Mouse (Mus musculus) liver, embryonic 14.5 days (tissue): Measurements from ENCODE around the gene Crisp4. TPM values are rescaled to one million over a fixed set of nuclear protein-coding genes. Genes with fewer than 3 reads are reported as not detected.

Experiments used
- ATAC-seq: fragments of 200-750 bp; cut with Nextera tagmentation; 2 replicates; pipeline ENCODE4 v1.8.0; 2017; ENCODE audit warnings: moderate number of reproducible peaks, mild to moderate bottlenecking, moderate library complexity; ENCODE audit not compliant: insufficient read depth
- DNase-seq, 3 experiments: peaks; one replicate each; pipeline ENCODE4 v3.0.0-alpha.2; 2012 to 2013; ENCODE audit warnings: low read depth in 3 of 3, low spot score in 3 of 3
- H3K27ac ChIP-seq: fragments of 300-500 bp; sonication (generic); 2 replicates; pipeline ENCODE4 v1.5.1; 2014; ENCODE audit warnings: moderate library complexity, mild to moderate bottlenecking, control low read depth, inconsistent platforms
- H3K27me3 ChIP-seq: fragments of 300-500 bp; sonication (generic); 2 replicates; pipeline ENCODE4 v1.6.1; 2014; ENCODE audit warnings: mild to moderate bottlenecking, low read length, moderate library complexity; ENCODE audit not compliant: control insufficient read depth, insufficient read depth
- H3K36me3 ChIP-seq: fragments of 300-500 bp; sonication (generic); replicated peaks from 2 replicates; pipeline ENCODE4 v1.6.1; 2014; ENCODE audit warnings: low read depth; ENCODE audit not compliant: control insufficient read depth, insufficient read depth
- H3K4me1 ChIP-seq, 2 experiments: fragments of 200-500 bp in 1 of 2; fragments of 300-500 bp in 1 of 2; sonication (generic) in 1 of 2; replicated peaks; 2 replicates each; pipeline ENCODE4 v1.6.1; 2012 to 2014; ENCODE audit warnings: antibody characterized with exemption in 1 of 2, inconsistent platforms in 1 of 2, low read length in 1 of 2; ENCODE audit not compliant: control insufficient read depth in 2 of 2, insufficient read depth in 2 of 2
- H3K4me2 ChIP-seq: fragments of 300-500 bp; sonication (generic); 2 replicates; pipeline ENCODE4 v1.6.1; 2014; ENCODE audit warnings: low read depth, mild to moderate bottlenecking, control low read depth, moderate library complexity
- H3K4me3 ChIP-seq, 2 experiments: fragments of 200-500 bp in 1 of 2; fragments of 300-500 bp in 1 of 2; sonication (generic) in 1 of 2; 2 replicates each; pipeline ENCODE4 v1.5.1; 2012 to 2014; ENCODE audit warnings: low read depth in 2 of 2, low read length in 2 of 2, mild to moderate bottlenecking in 2 of 2, control low read depth in 1 of 2, inconsistent platforms in 1 of 2, moderate library complexity in 1 of 2; ENCODE audit not compliant: insufficient read depth in 1 of 2
- H3K9ac ChIP-seq: fragments of 300-500 bp; sonication (generic); replicated peaks from 2 replicates; pipeline ENCODE4 v1.6.1; 2014; ENCODE audit warnings: mild to moderate bottlenecking, control low read depth, moderate library complexity
- H3K9me3 ChIP-seq: fragments of 300-500 bp; sonication (generic); 2 replicates; pipeline ENCODE4 v1.6.1; 2016; ENCODE audit warnings: low read length, mixed read lengths; ENCODE audit not compliant: control insufficient read depth
- CTCF ChIP-seq: IDR thresholded peaks from 2 replicates; pipeline ENCODE4 v1.5.1; 2016; ENCODE audit warnings: antibody characterized with exemption, low read depth, control low read depth
- EP300 ChIP-seq: IDR thresholded peaks from 2 replicates; pipeline ENCODE4 v1.6.1; 2016; ENCODE audit warnings: antibody characterized with exemption, low read depth
- WGBS: fragments of 180-500 bp; shearing (Covaris S2); extraction: QIAGEN DNeasy Blood & Tissue Kit; methylation state at CpG from one replicate; pipeline ENCODE4 v1.1.7; 2014; ENCODE audit not compliant: insufficient replicate concordance; 5-methylcytosine and 5-hydroxymethylcytosine counted together
- polyA plus RNA-seq, 2 experiments: library from polyadenylated mRNA; depleted of rRNA in 1 of 2; stranded (reverse) in 1 of 2; unstranded in 1 of 2; fragments of >200 nt; fragmentation: Nextera tagmentation in 1 of 2; extraction: Ambion mirVana in 1 of 2; gene quantifications; 2 replicates each; pipeline versions ENCODE4 v1.2.1 to v1.2.3; 2012 to 2014

Gene Crisp4
- not detected in 2 replicates for polyA plus RNA-seq (2012; rRNA removed)
- not detected in 2 replicates for polyA plus RNA-seq (2014; fragmentation: Nextera tagmentation; extraction: Ambion mirVana)

- TF ChIP-seq EP300: no peak
- no peak for TF ChIP-seq CTCF
- no peak within 1 kb of the TSS for H3K9ac ChIP-seq
- no peak within 1 kb of the TSS for H3K4me3 ChIP-seq
- WGBS: 41% methylated on average over 3 of the region's 3 CpGs
- H3K36me3 ChIP-seq: no peaks in the 10 kb centered on the region
- H3K4me1 ChIP-seq: no peaks in the 10 kb centered on the region
- DNase-seq: no peak
- H3K27ac ChIP-seq: no peak within 1 kb of the TSS
- H3K9me3 ChIP-seq: no peaks in the 10 kb centered on the region
- H3K4me2 ChIP-seq: no peak within 1 kb of the TSS
- H3K27me3 ChIP-seq: no peaks in the 10 kb centered on the region
- ATAC-seq: no peak
These were observed at the start of gene Crisp4 for GRCm38 (mm10) chr1:18145802-18146201. Crisp4 (minus strand) TSS chr1:18145902.

- Histone ChIP-seq H3K9ac (no peak overlapping the region), H3K36me3 (no peaks in the 10 kb centered on the region), H3K27me3 (no peaks in the 10 kb centered on the region), H3K4me3 (no peak overlapping the region), H3K9me3 (no peaks in the 10 kb centered on the region), H3K4me1 (no peaks in the 10 kb centered on the region), H3K27ac (no peak overlapping the region), H3K4me2 (no peak overlapping the region)
- no peak for TF ChIP-seq CTCF
- TF ChIP-seq EP300: no peak
- 27% methylated on average over 4 of the region's 4 CpGs for WGBS
- DNase-seq (no peak), ATAC-seq (no peak)
These were observed 46.0 kb upstream of the Crisp4 start for GRCm38 (mm10) chr1:18191719-18192118.

GRCm38 (mm10) chr1:18190714-18191712 lies 45.3 kb upstream of the Crisp4 start:
- no peak overlapping the region for H3K4me3 ChIP-seq
- H3K9ac ChIP-seq: no peak overlapping the region
- TF ChIP-seq EP300 (no peak), CTCF (no peak)
- H3K36me3 ChIP-seq: no peaks in the 10 kb centered on the region
- H3K4me1 ChIP-seq: no peaks in the 10 kb centered on the region
- no peaks in the 10 kb centered on the region for H3K9me3 ChIP-seq
- H3K4me2 ChIP-seq: no peak overlapping the region
- 17% methylated on average over 1 of the region's 1 CpGs for WGBS
- H3K27me3 ChIP-seq: no peaks in the 10 kb centered on the region
- ATAC-seq (no peak), DNase-seq (no peak)
- no peak overlapping the region for H3K27ac ChIP-seq

- no peak overlapping the region for H3K4me3 ChIP-seq
- no peak for TF ChIP-seq CTCF
- TF ChIP-seq EP300: no peak
- H3K4me1 ChIP-seq: no peaks in the 10 kb centered on the region
- ATAC-seq: no peak
- H3K4me2 ChIP-seq: no peak overlapping the region
- no peaks in the 10 kb centered on the region for H3K9me3 ChIP-seq
- H3K27me3 ChIP-seq: no peaks in the 10 kb centered on the region
- no peaks in the 10 kb centered on the region for H3K36me3 ChIP-seq
- WGBS: 59% methylated on average over 3 of the region's 3 CpGs
- H3K9ac ChIP-seq: no peak overlapping the region
- no peak for DNase-seq
- no peak overlapping the region for H3K27ac ChIP-seq
These were observed 35.5 kb upstream of the Crisp4 start for GRCm38 (mm10) chr1:18181167-18181566.

GRCm38 (mm10) chr1:18170573-18170972 lies 24.9 kb upstream of the Crisp4 start:
- H3K27me3 ChIP-seq: no peaks in the 10 kb centered on the region
- no peak for DNase-seq
- no peaks in the 10 kb centered on the region for H3K36me3 ChIP-seq
- TF ChIP-seq CTCF (no peak), EP300 (no peak)
- no peaks in the 10 kb centered on the region for H3K4me1 ChIP-seq
- no peak overlapping the region for H3K9ac ChIP-seq
- no peak overlapping the region for H3K27ac ChIP-seq
- no peak overlapping the region for H3K4me3 ChIP-seq
- H3K4me2 ChIP-seq: no peak overlapping the region
- 51% methylated on average over 4 of the region's 4 CpGs for WGBS
- no peak for ATAC-seq
- H3K9me3 ChIP-seq: no peaks in the 10 kb centered on the region
